Mouse (Mus musculus) myocyte (in vitro differentiated cells): ENCODE measurements around the gene I830077J02Rik.

Source experiments
- CEBPB ChIP-seq: IDR thresholded peaks from 2 replicates; pipeline ENCODE4 v1.6.1; 2011; ENCODE audit warnings: mild to moderate bottlenecking, moderate library complexity; ENCODE audit not compliant: poor library complexity, insufficient read depth, severe bottlenecking
- E2F4 ChIP-seq: IDR thresholded peaks from one replicate; pipeline ENCODE4 v1.6.1; 2011; ENCODE audit warnings: mild to moderate bottlenecking, control low read depth, moderate library complexity; ENCODE audit not compliant: insufficient read depth
- MAX ChIP-seq: IDR thresholded peaks from one replicate; pipeline ENCODE4 v1.6.1; 2011; ENCODE audit warnings: low read depth, mild to moderate bottlenecking, control low read depth
- MYOD1 ChIP-seq, 3 experiments: IDR thresholded peaks; one replicate each; pipeline ENCODE4 v1.6.1; 2011; ENCODE audit warnings: control low read depth in 2 of 3, low read depth in 2 of 3, mild to moderate bottlenecking in 2 of 3, moderate library complexity in 1 of 3; ENCODE audit not compliant: insufficient read length in 2 of 3, control insufficient read depth in 1 of 3
- MYOG ChIP-seq, 3 experiments: IDR thresholded peaks; one replicate each; pipeline ENCODE4 v1.6.1; 2011; ENCODE audit warnings: control low read depth in 2 of 3, low read depth in 2 of 3, mild to moderate bottlenecking in 2 of 3; ENCODE audit not compliant: insufficient read length in 2 of 3, control insufficient read depth in 1 of 3, insufficient read depth in 1 of 3
- POLR2A ChIP-seq: IDR thresholded peaks from one replicate; pipeline ENCODE4 v1.6.1; 2011; ENCODE audit warnings: low read depth, mild to moderate bottlenecking, control low read depth, moderate library complexity; ENCODE audit not compliant: insufficient read length
- POLR2AphosphoS2 ChIP-seq: IDR thresholded peaks from one replicate; pipeline ENCODE4 v1.6.1; 2011; ENCODE audit warnings: low read depth, control low read depth; ENCODE audit not compliant: insufficient read length
- SRF ChIP-seq: IDR thresholded peaks from one replicate; pipeline ENCODE4 v1.6.1; 2011; ENCODE audit warnings: low read depth; ENCODE audit not compliant: control insufficient read depth, insufficient read length
- TCF12 ChIP-seq: IDR thresholded peaks from one replicate; pipeline ENCODE4 v1.6.1; 2011; ENCODE audit warnings: mild to moderate bottlenecking, control low read depth; ENCODE audit not compliant: poor library complexity, insufficient read depth, severe bottlenecking
- TCF3 ChIP-seq: IDR thresholded peaks from one replicate; pipeline ENCODE4 v1.6.1; 2011; ENCODE audit warnings: low read depth, control low read depth; ENCODE audit not compliant: insufficient read length
- USF1 ChIP-seq: IDR thresholded peaks from one replicate; pipeline ENCODE4 v1.6.1; 2011; ENCODE audit warnings: low read depth, mild to moderate bottlenecking, control low read depth, moderate library complexity

DNA sequence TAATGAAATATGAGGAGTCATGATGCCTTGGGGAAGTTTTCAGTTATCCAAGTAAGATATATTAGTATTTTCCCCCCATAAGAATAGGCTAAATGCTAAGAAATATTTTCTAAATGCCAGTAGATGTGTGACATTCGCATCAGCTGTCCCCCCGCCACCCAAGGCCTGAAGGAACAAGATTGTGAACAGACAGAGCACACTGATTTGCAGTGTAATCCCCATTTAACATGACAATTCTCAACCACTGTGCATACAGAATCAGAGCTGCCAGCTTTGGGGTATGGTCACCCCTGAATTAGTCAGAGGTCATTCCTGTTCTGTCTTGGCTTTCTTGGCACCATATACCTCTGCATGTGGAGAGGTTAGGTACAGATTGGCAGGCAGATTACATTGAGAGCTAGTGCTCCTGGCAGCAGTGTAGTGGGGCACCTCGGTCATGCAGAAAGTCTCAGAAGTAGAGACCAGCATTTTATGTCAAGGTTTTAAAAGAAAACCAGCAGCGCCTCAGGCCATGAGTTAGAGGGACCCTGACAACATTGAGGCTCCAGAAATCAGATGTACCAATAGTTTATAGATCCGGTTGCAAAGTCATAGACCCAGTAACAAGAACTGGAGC is 39.5 kb upstream of the I830077J02Rik start:
- TF ChIP-seq POLR2A (no peak), TCF12 (no peak), TCF3 (no peak), MYOD1 (IDR thresholded peaks at IDR 0.05; ENCODE audit: control insufficient read depth in 1 of 3, insufficient read length in 2 of 3, low read depth in 2 of 3) (no peak), USF1 (no peak), MAX (no peak), POLR2AphosphoS2 (no peak), SRF (no peak), E2F4 (no peak), CEBPB (no peak), MYOG (IDR thresholded peaks at IDR 0.05; ENCODE audit: control insufficient read depth in 1 of 3, insufficient read depth in 1 of 3, insufficient read length in 2 of 3, low read depth in 2 of 3) (no peak)
